Mouse (Mus musculus) intestine, embryonic 14.5 days (tissue): ENCODE data around the gene Mapkapk3. TPM values are rescaled to one million over a fixed set of nuclear protein-coding genes. Genes with fewer than 3 reads are reported as not detected.

ENCODE experiments used
- ATAC-seq: fragments of 200-750 bp; cut with Nextera tagmentation; replicated peaks from 2 replicates; pipeline ENCODE4 v1.8.0; 2017; ENCODE audit warnings: low read depth, moderate number of reproducible peaks, moderate TSS enrichment, moderate library complexity; ENCODE audit not compliant: low FRiP score, low TSS enrichment
- DNase-seq: peaks from one replicate; pipeline ENCODE4 v3.0.0-alpha.2; 2018; ENCODE audit warnings: low spot score
- H3K27ac ChIP-seq: fragments of 300-500 bp; sonication (generic); 2 replicates; pipeline ENCODE4 v1.5.1; 2014; ENCODE audit warnings: low read depth, mild to moderate bottlenecking, control low read depth
- H3K27me3 ChIP-seq: fragments of 300-500 bp; sonication (generic); replicated peaks from 2 replicates; pipeline ENCODE4 v1.6.1; 2014; ENCODE audit warnings: low read length, control low read depth; ENCODE audit not compliant: control insufficient read depth, insufficient read depth
- H3K36me3 ChIP-seq: fragments of 300-500 bp; sonication (generic); 2 replicates; pipeline ENCODE4 v1.6.1; 2014; ENCODE audit warnings: low read length, control low read depth; ENCODE audit not compliant: control insufficient read depth, insufficient read depth
- H3K4me1 ChIP-seq: fragments of 300-500 bp; sonication (generic); replicated peaks from 2 replicates; pipeline ENCODE4 v1.6.1; 2014; ENCODE audit warnings: low read length, control low read depth, mixed read lengths; ENCODE audit not compliant: control insufficient read depth, insufficient read depth
- H3K4me2 ChIP-seq: fragments of 300-500 bp; sonication (generic); 2 replicates; pipeline ENCODE4 v1.6.1; 2014; ENCODE audit warnings: low read length
- H3K4me3 ChIP-seq: fragments of 300-500 bp; sonication (generic); 2 replicates; pipeline ENCODE4 v1.5.1; 2014; ENCODE audit warnings: low read depth, low read length, control low read depth, mixed read lengths
- H3K9ac ChIP-seq: fragments of 300-500 bp; sonication (generic); 2 replicates; pipeline ENCODE4 v1.6.1; 2014; ENCODE audit warnings: mild to moderate bottlenecking, low read length
- H3K9me3 ChIP-seq: fragments of 300-500 bp; sonication (generic); 2 replicates; pipeline ENCODE4 v1.6.1; 2016; ENCODE audit warnings: low read length, control low read depth; ENCODE audit not compliant: control insufficient read depth
- WGBS: fragments of 180-500 bp; shearing (Covaris S2); extraction: QIAGEN DNeasy Blood & Tissue Kit; methylation state at CpG from one replicate; pipeline ENCODE4 v1.1.7; 2014; 5-methylcytosine and 5-hydroxymethylcytosine counted together
- polyA plus RNA-seq: library from polyadenylated mRNA; unstranded; fragments of >200 nt; fragmentation: Nextera tagmentation; extraction: Ambion mirVana; gene quantifications from 2 replicates; pipeline ENCODE4 v1.2.1, GENCODE M21; 2014

Mapkapk3 gene
- polyA plus RNA-seq, 1 experiment from 2014 or later, result 23.2 TPM

DNA sequence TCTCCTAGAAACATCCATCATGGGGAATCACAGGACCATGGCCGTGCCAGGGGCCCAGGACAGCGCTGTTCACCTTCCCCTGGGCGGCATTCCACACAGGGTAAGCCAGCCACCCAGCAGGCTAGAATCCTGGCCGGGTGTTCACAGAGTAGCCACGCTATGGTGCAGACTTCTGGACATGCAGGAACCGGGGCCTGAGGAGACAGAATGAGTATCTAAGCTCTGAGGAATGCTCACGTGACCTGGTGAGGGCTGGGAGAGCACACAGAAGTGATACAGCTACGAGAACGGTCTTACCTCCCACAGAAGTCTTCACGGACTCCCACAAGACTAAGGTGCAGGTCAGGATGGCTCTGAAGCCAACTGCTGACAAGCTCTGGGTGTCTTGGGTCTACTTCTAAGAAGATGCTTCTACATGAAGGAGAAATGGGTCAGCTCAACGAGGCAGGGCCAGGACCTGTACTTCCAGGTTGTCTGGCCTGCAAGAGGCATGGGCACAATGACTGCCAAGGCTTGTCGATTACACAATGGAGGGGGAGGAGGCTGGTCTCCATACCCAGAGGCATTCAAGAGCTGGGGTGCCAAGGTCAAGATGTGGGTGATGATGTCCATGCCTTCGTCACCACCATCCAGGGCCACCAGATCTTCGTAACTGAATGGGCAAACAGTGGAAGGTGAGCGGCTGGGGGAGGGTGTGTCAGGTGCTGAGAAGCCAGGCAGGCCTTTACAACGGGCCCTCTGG, 38.4 kb upstream of the Mapkapk3 start:
- H3K36me3 ChIP-seq, result peaks cover 13% of the 10 kb centered on the region
- no peak for DNase-seq
- H3K9me3 ChIP-seq, result no peaks in the 10 kb centered on the region
- ATAC-seq, result no peak
- H3K27me3 ChIP-seq, result no peaks in the 10 kb centered on the region
- H3K4me3 ChIP-seq, result no peak overlapping the region
- H3K27ac ChIP-seq, result no peak overlapping the region
- no peak overlapping the region for H3K4me2 ChIP-seq
- no peaks in the 10 kb centered on the region for H3K4me1 ChIP-seq
- H3K9ac ChIP-seq, result no peak overlapping the region
- 89% methylated on average over 16 of the region's 16 CpGs for WGBS

DNA sequence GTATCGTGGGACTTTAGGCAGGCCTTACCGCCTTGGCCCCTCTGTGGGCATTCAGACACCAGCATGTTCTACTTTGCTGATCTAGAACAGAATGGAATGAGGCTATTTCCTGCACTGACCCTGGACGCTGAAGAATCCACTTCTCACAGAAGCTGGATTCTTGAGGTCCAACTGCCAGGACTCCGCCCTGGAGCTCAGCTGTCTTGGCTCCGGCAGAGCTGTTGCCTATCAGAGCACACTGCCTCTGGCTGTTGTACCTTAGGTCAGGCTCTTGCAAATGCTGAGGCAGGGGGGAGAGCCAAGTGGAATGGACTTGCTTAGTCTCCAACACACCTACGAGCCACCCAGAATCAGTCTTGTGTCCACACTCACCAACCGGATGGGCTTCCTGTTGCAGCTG, 36.2 kb upstream of the Mapkapk3 start:
- Histone ChIP-seq H3K27ac (no peak overlapping the region), H3K4me1 (no peaks in the 10 kb centered on the region), H3K27me3 (no peaks in the 10 kb centered on the region), H3K36me3 (peaks cover 7% of the 10 kb centered on the region; the same call in 1 of the 2 replicates), H3K9ac (no peak overlapping the region), H3K9me3 (no peaks in the 10 kb centered on the region), H3K4me2 (no peak overlapping the region), H3K4me3 (no peak overlapping the region)
- WGBS, result 81% methylated on average over 7 of the region's 7 CpGs
- ATAC-seq, result no peak
- no peak for DNase-seq

DNA sequence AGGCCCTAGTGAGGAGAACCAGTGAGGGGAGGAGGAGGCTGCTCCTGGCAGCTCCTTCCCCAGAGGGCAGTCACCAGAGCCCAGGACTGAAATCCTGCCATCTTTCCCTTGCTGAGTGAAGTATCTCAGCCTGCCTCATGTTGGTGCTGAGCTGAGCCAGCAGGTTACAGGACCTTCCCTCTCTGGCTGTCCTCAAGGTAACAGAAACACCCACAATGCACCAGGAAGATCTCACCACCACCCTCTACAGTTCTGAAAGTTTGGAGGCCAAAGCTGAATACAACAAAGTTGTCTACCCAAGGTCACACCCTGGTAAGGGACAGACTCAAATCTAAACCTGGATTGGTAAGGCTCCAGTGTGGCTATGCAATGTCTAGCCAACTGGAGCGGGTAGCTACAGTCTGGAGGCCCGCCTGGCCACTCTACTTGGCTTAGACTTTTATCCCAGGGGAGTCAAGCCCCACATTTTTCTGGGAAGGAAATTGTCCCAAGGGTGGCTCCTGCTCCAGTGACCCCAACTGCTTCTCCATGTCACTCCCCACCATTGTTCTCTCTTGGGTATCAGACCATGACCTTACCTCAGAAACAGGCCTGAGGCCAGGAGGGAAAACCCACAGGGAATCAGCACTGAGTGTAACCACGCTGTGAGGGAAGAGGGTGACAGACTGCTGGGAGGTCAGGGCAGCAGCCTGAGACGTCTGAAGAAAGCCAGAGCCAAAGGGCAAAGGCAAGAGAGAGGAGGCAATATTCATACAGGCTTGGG, 35.3 kb upstream of the Mapkapk3 start:
- 54% methylated on average over 4 of the region's 4 CpGs for WGBS
- Histone ChIP-seq H3K4me1 (no peaks in the 10 kb centered on the region), H3K4me2 (no peak overlapping the region), H3K27me3 (no peaks in the 10 kb centered on the region), H3K9me3 (no peaks in the 10 kb centered on the region), H3K4me3 (no peak overlapping the region), H3K36me3 (peaks cover 7% of the 10 kb centered on the region; the same call in 1 of the 2 replicates), H3K27ac (no peak overlapping the region), H3K9ac (no peak overlapping the region)
- ATAC-seq, result no peak
- DNase-seq, result no peak

DNA sequence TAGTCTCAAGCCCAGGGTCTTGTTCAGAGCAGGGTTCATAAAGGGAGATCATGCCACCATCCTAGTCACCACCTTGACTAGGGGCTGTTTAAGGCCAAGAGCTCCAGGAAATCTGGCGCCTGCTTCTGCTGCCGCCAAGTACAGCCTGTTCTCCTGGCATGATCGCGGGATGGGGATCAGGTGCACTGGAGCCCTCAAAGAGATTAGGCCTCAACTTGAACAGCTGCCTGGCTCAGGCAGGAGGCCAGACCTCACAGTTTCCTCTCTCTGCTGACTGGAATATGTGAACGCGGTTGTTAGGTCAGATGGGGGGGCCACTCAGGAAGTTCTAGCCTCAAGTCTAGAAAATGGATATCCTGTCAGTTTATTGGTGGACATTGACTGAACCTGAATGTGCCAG, 33.9 kb upstream of the Mapkapk3 start:
- ATAC-seq, result no peak
- Histone ChIP-seq H3K4me3 (no peak overlapping the region), H3K9me3 (no peaks in the 10 kb centered on the region)

DNA sequence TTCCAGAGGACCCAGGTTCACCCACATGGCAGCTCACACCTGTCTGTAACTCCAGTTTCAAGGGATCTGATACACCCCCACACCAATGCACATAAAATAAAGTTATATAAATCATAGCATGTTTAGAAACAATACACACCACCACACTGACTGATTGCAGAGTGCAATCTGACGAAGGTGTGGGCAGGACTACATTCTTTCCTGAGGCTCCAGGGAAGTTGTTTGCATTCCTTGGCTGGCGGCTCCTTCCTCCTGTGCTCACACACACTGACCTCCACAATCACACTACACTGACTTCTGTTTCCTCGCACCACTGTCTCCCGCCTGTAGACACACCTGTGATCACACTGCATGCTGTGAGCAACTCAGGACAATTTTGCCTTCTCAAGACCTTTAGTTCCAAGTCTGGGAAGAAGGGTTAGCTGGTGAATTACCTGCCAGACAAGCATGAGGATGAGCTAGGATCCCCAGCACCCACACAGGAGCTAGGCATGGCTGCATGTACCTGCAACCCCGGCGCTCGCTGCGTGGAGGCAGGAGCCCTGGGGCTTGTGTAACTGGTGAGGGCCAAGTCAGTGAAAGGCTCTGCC, 32.9 kb upstream of the Mapkapk3 start:
- DNase-seq (no peak), ATAC-seq (no peak)
- Histone ChIP-seq H3K27ac (no peak overlapping the region), H3K4me1 (no peaks in the 10 kb centered on the region), H3K4me3 (no peak overlapping the region), H3K4me2 (no peak overlapping the region), H3K9ac (no peak overlapping the region), H3K9me3 (no peaks in the 10 kb centered on the region), H3K27me3 (no peaks in the 10 kb centered on the region), H3K36me3 (no peaks in the 10 kb centered on the region)
- 68% methylated on average over 8 of the region's 8 CpGs for WGBS

More for the DNA sequence above, 33.9 kb upstream of the Mapkapk3 start:
- no peaks in the 10 kb centered on the region for H3K27me3 ChIP-seq
- no peaks in the 10 kb centered on the region for H3K4me1 ChIP-seq
- H3K27ac ChIP-seq, result no peak overlapping the region
- peaks cover 6% of the 10 kb centered on the region; the same call in 1 of the 2 replicates for H3K36me3 ChIP-seq
- WGBS, result 75% methylated on average over 6 of the region's 6 CpGs
- H3K4me2 ChIP-seq, result no peak overlapping the region
- DNase-seq, result no peak
- H3K9ac ChIP-seq, result no peak overlapping the region

DNA sequence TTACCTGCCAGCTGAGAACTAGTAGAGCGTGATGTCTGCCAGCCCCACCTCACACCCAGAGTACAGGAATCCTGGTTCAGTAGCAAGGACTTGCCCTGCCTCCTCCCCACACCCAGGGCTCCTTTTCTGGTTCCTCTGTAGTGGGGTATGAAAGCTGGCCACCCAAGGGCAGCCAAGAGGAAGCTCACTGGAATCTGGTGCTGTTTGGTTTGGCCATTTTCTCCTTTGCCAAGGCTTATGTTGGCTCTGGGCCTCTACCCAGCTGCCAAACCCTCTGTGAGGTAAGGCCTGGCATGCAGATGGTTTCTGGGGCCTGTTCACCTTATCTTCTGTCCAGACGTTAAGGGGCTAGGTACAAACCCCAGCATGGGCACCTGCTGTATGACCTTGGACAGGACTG, 26.1 kb upstream of the Mapkapk3 start:
- no peaks in the 10 kb centered on the region for H3K27me3 ChIP-seq
- no peak for ATAC-seq
- no peaks in the 10 kb centered on the region for H3K9me3 ChIP-seq
- no peak overlapping the region for H3K4me2 ChIP-seq
- no peak for DNase-seq
- no peak overlapping the region for H3K4me3 ChIP-seq
- no peak overlapping the region for H3K27ac ChIP-seq
- H3K9ac ChIP-seq, result no peak overlapping the region
- 64% methylated on average over 2 of the region's 2 CpGs for WGBS
- 0 out of 2 replicates have a peak, but pooled peaks cover 6% of the 10 kb centered on the region for H3K4me1 ChIP-seq
- no peaks in the 10 kb centered on the region for H3K36me3 ChIP-seq

DNA sequence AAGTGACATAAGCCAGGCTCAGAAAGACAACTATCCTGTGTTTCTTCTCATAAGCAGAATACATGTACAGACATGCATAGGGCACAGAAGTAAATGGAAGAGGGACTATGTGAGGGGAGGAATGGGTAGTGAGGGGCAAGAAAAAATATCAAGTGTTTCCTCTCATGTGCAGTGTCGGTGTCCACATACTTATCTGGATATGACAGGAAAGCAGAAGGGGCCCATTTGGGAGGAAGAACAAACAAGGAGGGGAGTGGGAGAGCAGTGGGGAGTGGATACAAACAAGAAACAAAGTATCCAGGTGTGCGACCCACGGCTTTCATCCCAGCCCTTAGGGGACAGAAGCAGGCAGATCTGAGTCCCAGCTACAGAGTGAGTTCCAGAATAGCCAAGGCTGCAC, 24.2 kb upstream of the Mapkapk3 start:
- no peaks in the 10 kb centered on the region for H3K9me3 ChIP-seq
- H3K36me3 ChIP-seq, result no peaks in the 10 kb centered on the region
- no peak overlapping the region for H3K4me3 ChIP-seq
- no peak overlapping the region for H3K9ac ChIP-seq
- H3K4me2 ChIP-seq, result no peak overlapping the region
- 81% methylated on average over 3 of the region's 3 CpGs for WGBS
- H3K4me1 ChIP-seq, result 0 out of 2 replicates have a peak, but pooled peaks cover 6% of the 10 kb centered on the region
- DNase-seq, result no peak
- ATAC-seq, result no peak
- H3K27ac ChIP-seq, result no peak overlapping the region
- H3K27me3 ChIP-seq, result no peaks in the 10 kb centered on the region

DNA sequence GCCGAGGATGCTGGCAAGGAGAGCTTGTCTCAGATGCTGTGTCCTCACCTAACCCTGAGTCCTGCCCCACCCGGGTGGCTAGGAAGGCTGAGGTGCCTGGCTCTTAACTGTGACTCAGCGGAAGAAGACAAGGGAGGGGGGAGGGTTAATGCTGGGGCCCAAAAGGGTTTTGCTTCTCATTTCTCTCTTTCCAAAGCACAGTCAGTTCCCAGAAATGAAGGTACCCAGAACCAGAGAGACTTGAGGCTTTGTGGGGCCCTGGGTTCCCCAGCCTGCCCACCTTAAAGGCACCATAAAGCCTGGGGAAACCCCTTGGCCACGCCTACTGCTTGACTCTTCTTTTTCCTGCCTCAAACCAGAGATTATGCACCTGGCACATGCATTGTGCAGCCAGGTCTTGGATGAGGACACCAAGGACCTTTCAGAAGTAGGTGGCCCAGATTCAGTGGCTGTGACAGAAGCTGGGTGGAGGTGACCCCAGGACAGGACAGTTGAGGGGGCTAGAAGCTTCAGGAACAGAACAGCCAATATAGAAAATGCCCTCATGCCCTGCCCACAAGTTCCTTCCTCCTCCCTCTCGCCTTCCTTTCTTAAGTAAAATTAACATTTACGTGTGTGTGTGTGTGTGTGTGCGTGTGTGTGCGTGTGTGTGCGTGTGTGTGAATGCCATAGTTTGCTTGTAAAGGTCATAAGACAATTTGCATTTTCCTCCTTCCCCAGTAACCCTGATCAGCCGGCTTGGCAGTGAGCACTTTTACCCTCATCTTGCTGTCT, 23.3 kb upstream of the Mapkapk3 start:
- ATAC-seq (no peak), DNase-seq (no peak)
- Histone ChIP-seq H3K9ac (no peak overlapping the region), H3K27me3 (no peaks in the 10 kb centered on the region), H3K9me3 (no peaks in the 10 kb centered on the region), H3K27ac (no peak overlapping the region), H3K4me1 (0 out of 2 replicates have a peak, but pooled peaks cover 6% of the 10 kb centered on the region), H3K4me3 (no peak overlapping the region), H3K36me3 (no peaks in the 10 kb centered on the region), H3K4me2 (no peak overlapping the region)
- WGBS, result 64% methylated on average over 10 of the region's 10 CpGs
